Mouse (Mus musculus) spleen, postnatal 4 days (tissue): Measurements from ENCODE around the gene Ddb1.

Experiments
- DNase-seq, 2 experiments: peaks; one replicate each; pipeline ENCODE4 v3.0.0; 2022; ENCODE audit warnings: low spot score in 2 of 2

Gene Ddb1

GRCm38 (mm10) chr19:10591659-10592377 is 13.3 kb upstream of the Ddb1 start:
- no peak for DNase-seq

GRCm38 (mm10) chr19:10598188-10598587 is 6.9 kb upstream of the Ddb1 start:
- DNase-seq, result peak; percentile 59 to 74

GRCm38 (mm10) chr19:10599648-10600047 is 5.5 kb upstream of the Ddb1 start:
- DNase-seq, result no peak

GRCm38 (mm10) chr19:10602247-10602769 is 2.8 kb upstream of the Ddb1 start:
- DNase-seq, result no peak

GRCm38 (mm10) chr19:10602787-10603186 is 2.3 kb upstream of the Ddb1 start:
- DNase-seq, result peak; percentile 83 to 94

- DNase-seq, result no peak
Observed at GRCm38 (mm10) chr19:10603660-10604523, 1.2 kb upstream of the Ddb1 start.

GRCm38 (mm10) chr19:10604534-10604933 is 593 bp upstream of the Ddb1 start:
- DNase-seq, result no peak

- DNase-seq, result no peak
Observed at GRCm38 (mm10) chr19:10605901-10606622, 935 bp downstream of the Ddb1 start.

GRCm38 (mm10) chr19:10608573-10609240 is 3.6 kb downstream of the Ddb1 start:
- no peak for DNase-seq

- DNase-seq, result peak; percentile 69 to 81
Observed at GRCm38 (mm10) chr19:10634106-10634871, 29.2 kb downstream of the Ddb1 start, which contains the start of gene Vwce. Gene Vwce (plus strand): TSS chr19:10634213.

GRCm38 (mm10) chr19:10634872-10635318 is 29.8 kb downstream of the Ddb1 start:
- peak; percentile 63 to 75 for DNase-seq

- DNase-seq, result peak in 1 of 2 experiments; percentile 55
Observed at GRCm38 (mm10) chr19:10637840-10638239, 32.7 kb downstream of the Ddb1 start.

- DNase-seq, result no peak
Observed at GRCm38 (mm10) chr19:10640080-10640479, 35.0 kb downstream of the Ddb1 start.

- no peak for DNase-seq
Observed at GRCm38 (mm10) chr19:10640589-10641378, 35.7 kb downstream of the Ddb1 start.

- no peak for DNase-seq
Observed at GRCm38 (mm10) chr19:10645616-10646015, 40.5 kb downstream of the Ddb1 start.

GRCm38 (mm10) chr19:10648156-10648555 is 43.0 kb downstream of the Ddb1 start:
- DNase-seq, result no peak

- no peak for DNase-seq
Observed at GRCm38 (mm10) chr19:10656058-10656457, 50.9 kb downstream of the Ddb1 start.

GRCm38 (mm10) chr19:10657742-10658141 is 52.6 kb downstream of the Ddb1 start:
- no peak for DNase-seq

- no peak for DNase-seq
Observed at GRCm38 (mm10) chr19:10658406-10658805, 53.3 kb downstream of the Ddb1 start.

GRCm38 (mm10) chr19:10661373-10661772 is 56.2 kb downstream of the Ddb1 start:
- peak in 1 of 2 experiments; percentile 71 for DNase-seq
